Mouse (Mus musculus) limb, embryonic 11.5 days (tissue): Measurements from ENCODE around the gene Tmppe. TPM values are rescaled to one million over a fixed set of nuclear protein-coding genes. Genes with fewer than 3 reads are reported as not detected.

Source experiments
- ATAC-seq: fragments of 200-750 bp; cut with Nextera tagmentation; 2 replicates; pipeline ENCODE4 v1.8.0; 2017; ENCODE audit warnings: low read depth; ENCODE audit not compliant: insufficient number of reproducible peaks, low FRiP score, low TSS enrichment
- DNase-seq: peaks from one replicate; pipeline ENCODE4 v3.0.0-alpha.2; 2015; ENCODE audit warnings: low spot score
- H3K27ac ChIP-seq: fragments of 300-500 bp; sonication (generic); replicated peaks from 2 replicates; pipeline ENCODE4 v1.5.1; 2014; ENCODE audit warnings: low read depth, mild to moderate bottlenecking, low read length
- H3K27me3 ChIP-seq: fragments of 300-500 bp; sonication (generic); 2 replicates; pipeline ENCODE4 v1.6.1; 2014; ENCODE audit warnings: mild to moderate bottlenecking, low read length, mixed read lengths; ENCODE audit not compliant: control insufficient read depth, insufficient read depth
- H3K36me3 ChIP-seq: fragments of 300-500 bp; sonication (generic); 2 replicates; pipeline ENCODE4 v1.6.1; 2014; ENCODE audit warnings: mild to moderate bottlenecking, low read length, moderate library complexity, mixed read lengths; ENCODE audit not compliant: control insufficient read depth, insufficient read depth
- H3K4me1 ChIP-seq: fragments of 300-500 bp; sonication (generic); 2 replicates; pipeline ENCODE4 v1.6.1; 2014; ENCODE audit warnings: low read length, mixed read lengths; ENCODE audit not compliant: control insufficient read depth, insufficient read depth
- H3K4me2 ChIP-seq: fragments of 300-500 bp; sonication (generic); 2 replicates; pipeline ENCODE4 v1.6.1; 2014; ENCODE audit warnings: low read depth, mild to moderate bottlenecking, moderate library complexity; ENCODE audit not compliant: severe bottlenecking
- H3K4me3 ChIP-seq: fragments of 300-500 bp; sonication (generic); 2 replicates; pipeline ENCODE4 v1.5.1; 2014; ENCODE audit warnings: low read depth, low read length
- H3K9ac ChIP-seq: fragments of 300-500 bp; sonication (generic); 2 replicates; pipeline ENCODE4 v1.6.1; 2014; ENCODE audit warnings: mild to moderate bottlenecking, low read length
- H3K9me3 ChIP-seq: fragments of 300-500 bp; sonication (generic); 2 replicates; pipeline ENCODE4 v1.6.1; 2016; ENCODE audit warnings: low read length; ENCODE audit not compliant: control insufficient read depth
- WGBS: fragments of 180-500 bp; shearing (Covaris S2); extraction: QIAGEN DNeasy Blood & Tissue Kit; methylation state at CpG from one replicate; pipeline ENCODE4 v1.1.7; 2014; 5-methylcytosine and 5-hydroxymethylcytosine counted together
- polyA plus RNA-seq: library from polyadenylated mRNA; unstranded; fragments of >200 nt; fragmentation: Nextera tagmentation; extraction: Ambion mirVana; gene quantifications from 2 replicates; pipeline ENCODE4 v1.2.1, GENCODE M21; 2014

Gene Tmppe
- polyA plus RNA-seq, 1 experiment from 2014 or later = 3.6 TPM

DNA sequence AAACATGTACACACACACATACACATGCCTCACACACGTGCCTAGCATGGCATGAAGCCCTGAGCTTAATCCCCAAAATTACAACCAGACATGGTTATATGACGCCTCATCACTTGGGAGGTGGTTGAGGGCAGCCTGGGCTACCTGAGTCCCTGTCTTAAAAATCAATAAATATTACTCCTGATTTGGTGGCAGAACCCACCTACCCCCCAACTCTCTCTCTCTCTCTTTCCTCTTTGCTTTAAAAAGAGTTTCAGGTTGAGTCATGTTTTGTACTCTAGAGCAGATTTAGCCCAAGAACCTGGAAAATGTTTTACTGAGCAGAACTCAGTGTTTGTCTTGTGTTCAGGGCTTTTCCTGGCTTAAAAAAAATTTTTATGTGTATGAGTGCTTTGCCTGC, 54.5 kb downstream of the Tmppe start:
- no peak for ATAC-seq
- H3K9me3 ChIP-seq = no peaks in the 10 kb centered on the region
- DNase-seq = no peak
- H3K27me3 ChIP-seq = no peaks in the 10 kb centered on the region
- H3K9ac ChIP-seq = no peak overlapping the region
- WGBS = 77% methylated on average over 2 of the region's 2 CpGs
- no peak overlapping the region for H3K27ac ChIP-seq
- no peaks in the 10 kb centered on the region for H3K4me1 ChIP-seq
- no peak overlapping the region for H3K4me2 ChIP-seq
- H3K4me3 ChIP-seq = no peak overlapping the region
- no peaks in the 10 kb centered on the region; the same call in 1 of the 2 replicates for H3K36me3 ChIP-seq

Other genes starting within 250 kb of the Tmppe start
- not detected in 2 replicates for gene Bcl2a1c, start 71.0 kb upstream of the Tmppe start, polyA plus RNA-seq
- 57.6 and 66.7 TPM in 2 replicates for gene Crtap, start 10.4 kb upstream of the Tmppe start, polyA plus RNA-seq
- 23.2 and 24.4 TPM in 2 replicates for gene Glb1, start within 50 bp of the Tmppe start, polyA plus RNA-seq
- 0.07 and 0.08 TPM in 2 replicates for gene Ccr4, start 103.8 kb downstream of the Tmppe start, polyA plus RNA-seq
- 0.37 and 0.67 TPM in 2 replicates for gene C130032M10Rik, start 114.6 kb downstream of the Tmppe start, polyA plus RNA-seq
- 3.7 and 4.0 TPM in 2 replicates for gene Trim71, start 163.3 kb downstream of the Tmppe start, polyA plus RNA-seq
- gene Cnot10, start 239.1 kb downstream of the Tmppe start, polyA plus RNA-seq = 71.8 and 80.7 TPM in 2 replicates